Mouse (Mus musculus) kidney, adult 2 months (tissue): Measurements from ENCODE around the gene Defb45.

Source experiments
- CTCF ChIP-seq: fragments of 200-500 bp; conservative IDR thresholded peaks from 2 replicates; pipeline ENCODE4 v1.5.1; 2011; ENCODE audit warnings: low read depth, mild to moderate bottlenecking, control low read depth, low read length, moderate library complexity, mixed read lengths; ENCODE audit not compliant: insufficient read depth, insufficient read length
- POLR2A ChIP-seq: fragments of 200-500 bp; IDR thresholded peaks from one replicate; pipeline ENCODE4 v1.6.1; 2011; ENCODE audit warnings: low read depth, low read length, control low read depth

- TF ChIP-seq CTCF (no peak), POLR2A (no peak)
Measured at GRCm38 (mm10) chr2:152599299-152599698, at the start of gene Defb45.
